Mouse (Mus musculus): ENCODE measurements around the gene Rora. TPM values are rescaled to one million over a fixed set of nuclear protein-coding genes. Genes with fewer than 3 reads are reported as not detected.
A peak's percentile ranks its signal among the peaks of the same experiment; 100 is the strongest.

Gene Rora
- polyA plus RNA-seq, 1 experiment: 4.5 TPM

DNA sequence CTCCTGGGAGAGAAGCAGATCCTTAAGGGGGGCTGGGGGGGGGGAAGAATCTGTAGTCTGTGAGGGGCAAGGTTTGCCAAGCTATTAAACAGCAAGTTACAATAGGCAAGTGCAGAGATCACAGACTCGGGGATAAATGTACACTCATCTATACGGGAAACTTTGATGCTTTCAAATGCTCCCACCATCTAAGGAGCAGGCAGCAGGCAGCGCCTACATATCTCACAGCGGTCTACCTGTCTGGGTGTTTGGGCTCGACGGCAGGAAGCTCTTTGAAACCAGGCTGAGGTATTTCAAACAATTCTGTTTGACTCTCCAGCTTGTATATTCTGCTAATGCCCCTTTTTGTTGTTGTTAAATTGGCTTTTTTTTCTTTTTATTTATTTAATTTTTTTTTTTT is 457.1 kb downstream of the Rora start:
- TF ChIP-seq POLR2A (IDR thresholded peaks at IDR 0.05; ENCODE audit: low read depth, low read length): no peak
- TF ChIP-seq CTCF (IDR thresholded peaks at IDR 0.05; ENCODE audit: extremely low read depth, insufficient read length, insufficient replicate concordance, low read depth, low read length): no peak
- Histone ChIP-seq H3K4me3 (ENCODE audit: low read depth, low read length) (no peak overlapping the region), H3K4me1 (ENCODE audit: control insufficient read depth, insufficient read depth, insufficient read length, low read length) (no peaks in the 10 kb centered on the region), H3K27ac (ENCODE audit: insufficient read depth, low read depth, low read length) (no peak overlapping the region), H3K27me3 (ENCODE audit: control insufficient read depth, insufficient read depth, low read length) (no peaks in the 10 kb centered on the region), H3K36me3 (ENCODE audit: control insufficient read depth, insufficient read depth, low read length) (no peaks in the 10 kb centered on the region)
- WGBS: 69% methylated on average over 6 of the region's 6 CpGs

DNA sequence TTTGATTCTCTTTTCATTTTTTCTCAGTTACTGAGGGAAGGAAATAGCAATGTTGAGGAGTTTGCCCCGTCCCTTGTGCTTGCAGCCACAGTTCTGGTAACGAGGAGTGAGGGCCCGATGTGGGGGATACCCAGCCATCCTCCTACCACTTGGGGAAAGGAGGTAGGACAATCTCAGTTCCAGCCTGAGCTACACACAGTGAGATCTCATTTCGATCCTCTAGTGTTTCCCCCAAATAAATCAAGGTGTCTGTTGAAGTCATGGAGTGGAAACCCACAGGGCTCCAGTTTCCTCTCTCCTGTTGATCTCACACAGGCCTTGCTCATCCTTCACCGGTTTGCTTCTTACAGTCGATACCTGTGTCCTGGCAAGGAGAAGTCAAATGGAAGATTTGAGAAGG is 458.0 kb downstream of the Rora start:
- no peaks in the 10 kb centered on the region for H3K4me1 ChIP-seq (ENCODE audit: control insufficient read depth, insufficient read depth, insufficient read length, low read length)
- WGBS: 76% methylated on average over 6 of the region's 6 CpGs
- H3K4me3 ChIP-seq (ENCODE audit: low read depth, low read length): no peak overlapping the region
- TF ChIP-seq CTCF (IDR thresholded peaks at IDR 0.05; ENCODE audit: extremely low read depth, insufficient read length, insufficient replicate concordance, low read depth, low read length) (no peak), POLR2A (IDR thresholded peaks at IDR 0.05; ENCODE audit: low read depth, low read length) (no peak)
- no peak overlapping the region for H3K27ac ChIP-seq (ENCODE audit: insufficient read depth, low read depth, low read length)
- H3K36me3 ChIP-seq (ENCODE audit: control insufficient read depth, insufficient read depth, low read length): no peaks in the 10 kb centered on the region
- no peaks in the 10 kb centered on the region for H3K27me3 ChIP-seq (ENCODE audit: control insufficient read depth, insufficient read depth, low read length)

DNA sequence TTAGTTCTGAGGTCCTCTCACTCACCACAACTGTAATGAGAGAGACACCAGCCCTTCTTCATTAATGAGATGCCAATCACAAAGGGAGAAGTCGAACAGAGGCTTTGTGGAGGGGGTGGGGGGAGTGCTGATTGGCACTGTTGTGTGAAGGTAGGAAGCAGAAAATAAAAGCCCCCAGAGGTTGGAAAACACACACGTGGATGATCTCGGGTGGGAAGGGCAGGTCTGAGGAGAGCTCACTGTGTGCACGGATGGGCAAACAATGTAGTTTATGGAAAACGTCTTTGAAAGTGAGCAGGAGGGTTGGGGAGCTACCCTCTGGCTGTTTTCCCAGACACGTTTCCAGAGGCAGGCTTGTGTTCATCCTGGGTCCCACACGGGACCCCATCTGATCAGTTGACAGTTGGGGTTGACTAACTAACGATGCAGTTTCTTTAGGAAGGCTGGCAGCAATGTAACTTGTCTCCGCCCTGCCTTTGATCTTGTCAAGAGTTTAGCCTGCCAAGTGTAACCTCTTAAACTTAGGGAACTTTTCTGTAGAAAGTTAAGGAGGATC is 460.9 kb downstream of the Rora start:
- 44% methylated on average over 9 of the region's 9 CpGs for WGBS
- TF ChIP-seq CTCF (IDR thresholded peaks at IDR 0.05; ENCODE audit: extremely low read depth, insufficient read length, insufficient replicate concordance, low read depth, low read length): no peak
- no peaks in the 10 kb centered on the region for H3K4me1 ChIP-seq (ENCODE audit: control insufficient read depth, insufficient read depth, insufficient read length, low read length)
- H3K27ac ChIP-seq (ENCODE audit: insufficient read depth, low read depth, low read length): no peak overlapping the region
- H3K36me3 ChIP-seq (ENCODE audit: control insufficient read depth, insufficient read depth, low read length): no peaks in the 10 kb centered on the region
- no peak overlapping the region for H3K4me3 ChIP-seq (ENCODE audit: low read depth, low read length)
- H3K27me3 ChIP-seq (ENCODE audit: control insufficient read depth, insufficient read depth, low read length): no peaks in the 10 kb centered on the region

DNA sequence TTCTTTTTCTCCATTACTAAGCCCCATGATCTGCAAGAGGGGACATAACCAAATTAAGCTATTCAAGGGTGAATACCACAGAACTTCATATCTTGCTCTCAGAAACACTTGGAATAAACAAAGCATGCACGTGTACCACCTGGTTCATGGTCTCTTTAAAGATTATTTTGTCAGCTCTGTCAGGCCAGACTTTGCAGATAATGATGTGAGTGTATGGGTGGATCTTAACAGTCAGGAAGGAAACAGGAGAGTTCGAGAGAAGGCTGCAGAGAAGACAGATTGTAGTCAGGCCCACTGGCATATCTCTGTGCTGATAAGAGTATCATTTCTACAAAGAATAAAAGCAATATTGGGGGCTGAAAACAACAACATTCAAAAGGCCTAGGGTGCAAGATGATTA is 463.2 kb downstream of the Rora start:
- Histone ChIP-seq H3K4me1 (ENCODE audit: control insufficient read depth, insufficient read depth, insufficient read length, low read length) (no peaks in the 10 kb centered on the region), H3K27me3 (ENCODE audit: control insufficient read depth, insufficient read depth, low read length) (no peaks in the 10 kb centered on the region), H3K27ac (ENCODE audit: insufficient read depth, low read depth, low read length) (no peak overlapping the region), H3K36me3 (ENCODE audit: control insufficient read depth, insufficient read depth, low read length) (no peaks in the 10 kb centered on the region), H3K4me3 (ENCODE audit: low read depth, low read length) (no peak overlapping the region)
- TF ChIP-seq POLR2A (IDR thresholded peaks at IDR 0.05; ENCODE audit: low read depth, low read length): no peak
- TF ChIP-seq CTCF (IDR thresholded peaks at IDR 0.05; ENCODE audit: extremely low read depth, insufficient read length, insufficient replicate concordance, low read depth, low read length): no peak
- 26% methylated on average over 2 of the region's 2 CpGs for WGBS

DNA sequence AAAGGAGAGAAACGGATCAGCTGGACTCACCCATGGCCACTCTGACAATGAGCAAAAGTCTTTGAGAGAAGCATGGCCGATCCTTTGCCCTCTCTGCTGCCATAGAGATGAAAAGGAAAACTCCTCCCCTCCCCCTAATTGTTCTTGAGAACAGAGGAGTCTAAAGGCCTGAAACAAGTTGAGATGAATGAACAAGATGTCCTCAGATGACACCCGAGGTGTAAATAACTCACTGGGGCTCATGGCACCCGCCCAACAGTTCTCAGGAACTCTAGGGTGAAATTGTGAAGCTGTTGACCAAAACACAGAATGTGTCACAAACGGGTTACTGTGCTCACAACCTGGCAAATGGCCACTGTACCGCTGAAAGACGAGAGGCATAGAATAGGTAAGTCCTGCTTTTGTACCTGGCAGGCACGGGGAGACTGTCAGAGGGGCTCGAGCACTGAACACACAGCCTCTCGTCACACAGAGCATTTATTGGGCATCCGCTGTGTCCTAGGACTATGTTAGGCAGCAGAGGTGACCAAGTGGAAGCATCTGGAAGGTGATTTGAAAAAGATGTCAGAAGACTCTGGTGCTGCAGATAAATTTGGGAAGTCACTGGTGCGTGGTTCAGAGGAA is 467.6 kb downstream of the Rora start:
- Histone ChIP-seq H3K36me3 (ENCODE audit: control insufficient read depth, insufficient read depth, low read length) (no peaks in the 10 kb centered on the region), H3K4me3 (ENCODE audit: low read depth, low read length) (no peak overlapping the region), H3K27ac (ENCODE audit: insufficient read depth, low read depth, low read length) (no peak overlapping the region), H3K4me1 (ENCODE audit: control insufficient read depth, insufficient read depth, insufficient read length, low read length) (peaks cover 2% of the 10 kb centered on the region; the same call in 1 of the 2 replicates), H3K27me3 (ENCODE audit: control insufficient read depth, insufficient read depth, low read length) (peaks cover 3% of the 10 kb centered on the region; the same call in 1 of the 2 replicates)
- no peak for TF ChIP-seq CTCF (IDR thresholded peaks at IDR 0.05; ENCODE audit: extremely low read depth, insufficient read length, insufficient replicate concordance, low read depth, low read length)
- TF ChIP-seq POLR2A (IDR thresholded peaks at IDR 0.05; ENCODE audit: low read depth, low read length): no peak
- 69% methylated on average over 12 of the region's 12 CpGs for WGBS

DNA sequence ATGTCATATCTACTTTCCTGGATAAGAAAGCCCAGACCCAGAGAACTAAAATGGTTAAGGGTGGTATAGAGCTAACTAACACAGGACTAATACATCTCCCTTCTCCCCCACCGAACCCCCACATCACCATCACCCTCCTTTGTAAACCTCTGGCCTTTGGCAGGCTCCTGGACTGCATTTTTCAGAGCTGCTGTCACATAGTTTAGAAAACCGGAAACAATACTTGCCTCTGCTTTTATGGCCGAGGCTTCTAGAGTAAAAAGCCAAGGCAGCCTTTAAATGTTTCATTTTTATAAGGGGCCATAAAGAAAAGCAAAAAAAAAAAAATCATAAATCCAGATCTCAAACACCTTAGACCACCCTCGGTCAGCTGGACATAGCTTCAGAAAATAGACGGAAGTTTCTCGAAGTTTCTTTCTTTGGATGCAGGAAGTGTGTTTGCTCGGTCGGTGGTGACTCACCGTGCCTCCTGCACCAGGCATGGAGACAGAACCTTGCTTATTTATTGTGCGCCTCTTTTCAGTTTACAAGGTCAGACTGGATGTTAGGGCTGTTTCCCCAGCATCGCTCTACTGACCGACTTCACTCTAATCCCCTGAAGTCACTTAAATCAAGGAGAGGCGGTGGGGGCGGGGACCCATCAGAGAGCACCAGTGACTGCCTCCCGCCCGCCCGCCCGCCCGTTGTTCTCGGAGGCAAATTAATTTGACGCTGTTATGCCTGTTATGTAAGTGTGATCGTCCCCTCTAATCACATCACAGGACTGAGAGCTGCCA is 471.6 kb downstream of the Rora start:
- Histone ChIP-seq H3K27ac (ENCODE audit: insufficient read depth, low read depth, low read length) (peak overlapping the region; percentile 19; the same call in 1 of the 2 replicates), H3K4me1 (ENCODE audit: control insufficient read depth, insufficient read depth, insufficient read length, low read length) (peaks cover 2% of the 10 kb centered on the region; the same call in 1 of the 2 replicates), H3K4me3 (ENCODE audit: low read depth, low read length) (peak overlapping the region; percentile 52), H3K36me3 (ENCODE audit: control insufficient read depth, insufficient read depth, low read length) (no peaks in the 10 kb centered on the region), H3K27me3 (ENCODE audit: control insufficient read depth, insufficient read depth, low read length) (peaks cover 3% of the 10 kb centered on the region; the same call in 1 of the 2 replicates)
- 4% methylated on average over 22 of the region's 22 CpGs for WGBS
- no peak for TF ChIP-seq CTCF (IDR thresholded peaks at IDR 0.05; ENCODE audit: extremely low read depth, insufficient read length, insufficient replicate concordance, low read depth, low read length)

DNA sequence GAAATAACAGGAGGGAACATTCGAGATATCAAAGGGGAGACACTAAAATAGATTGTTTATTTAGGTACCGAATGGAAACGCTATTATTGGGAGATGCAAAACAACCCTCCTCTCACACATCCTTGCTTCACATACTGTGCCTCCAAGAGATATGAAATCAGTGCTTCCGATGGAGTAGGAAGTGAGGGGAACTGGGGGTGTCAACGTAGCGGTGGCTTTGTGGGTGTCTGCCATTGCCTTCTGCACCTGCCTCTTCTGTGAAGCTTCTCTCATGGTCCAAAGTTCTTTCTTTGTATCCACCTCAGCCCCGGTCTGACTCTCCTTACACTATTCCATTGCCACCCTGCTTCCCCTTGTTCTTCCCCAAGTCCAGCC is 472.2 kb downstream of the Rora start:
- H3K27ac ChIP-seq (ENCODE audit: insufficient read depth, low read depth, low read length): no peak overlapping the region
- peaks cover 3% of the 10 kb centered on the region; the same call in 1 of the 2 replicates for H3K27me3 ChIP-seq (ENCODE audit: control insufficient read depth, insufficient read depth, low read length)
- no peaks in the 10 kb centered on the region for H3K36me3 ChIP-seq (ENCODE audit: control insufficient read depth, insufficient read depth, low read length)
- TF ChIP-seq POLR2A (IDR thresholded peaks at IDR 0.05; ENCODE audit: low read depth, low read length) (no peak), CTCF (IDR thresholded peaks at IDR 0.05; ENCODE audit: extremely low read depth, insufficient read length, insufficient replicate concordance, low read depth, low read length) (no peak)
- H3K4me1 ChIP-seq (ENCODE audit: control insufficient read depth, insufficient read depth, insufficient read length, low read length): peaks cover 2% of the 10 kb centered on the region; the same call in 1 of the 2 replicates
- no peak overlapping the region for H3K4me3 ChIP-seq (ENCODE audit: low read depth, low read length)
- WGBS: 20% methylated on average over 7 of the region's 7 CpGs
